Mouse (Mus musculus): ENCODE results near the gene Brsk1. TPM values are rescaled to one million over a fixed set of nuclear protein-coding genes. Genes with fewer than 3 reads are reported as not detected.

Brsk1 gene
- total RNA-seq (2023): not detected

GRCm38 (mm10) chr7:4690387-4690786, at the start of gene Brsk1:
Gene Brsk1 (plus strand): TSS chr7:4690604.

DNA sequence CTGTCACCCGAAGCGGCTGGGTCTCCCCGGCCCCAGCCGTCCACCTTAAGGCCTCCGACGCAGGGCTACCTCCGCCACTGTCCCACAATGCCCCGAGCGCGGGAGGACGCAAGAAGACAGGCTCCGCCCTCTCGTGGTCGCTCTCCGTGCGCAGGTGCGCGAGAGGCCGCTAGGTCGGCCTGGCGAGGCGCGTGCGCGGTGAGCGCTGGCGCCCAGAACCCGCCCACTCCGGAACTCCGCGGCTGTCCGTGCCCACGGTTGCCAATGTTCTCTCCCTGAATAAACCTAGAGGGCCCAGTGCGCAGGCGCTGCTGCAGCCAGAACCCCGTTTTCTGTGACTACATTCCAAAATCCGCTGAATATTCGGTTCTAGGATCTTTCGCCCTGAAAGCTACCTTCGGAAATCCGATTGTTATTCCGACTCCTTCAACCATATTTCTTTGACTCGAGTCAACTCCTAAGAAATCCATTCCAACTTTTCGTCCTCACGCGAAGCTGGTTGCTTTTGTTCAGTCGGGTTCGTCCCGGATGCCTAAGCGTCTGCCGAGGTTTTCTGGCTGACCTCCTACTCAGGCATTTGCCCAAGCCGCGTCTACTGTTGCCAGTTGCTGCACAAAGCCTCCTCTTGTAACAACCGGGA, 31.4 kb upstream of the Brsk1 start, which contains the start of gene Ppp6r1:
Ppp6r1 (minus strand) TSS at position 108 of the 640 bp plus-strand sequence.

DNA sequence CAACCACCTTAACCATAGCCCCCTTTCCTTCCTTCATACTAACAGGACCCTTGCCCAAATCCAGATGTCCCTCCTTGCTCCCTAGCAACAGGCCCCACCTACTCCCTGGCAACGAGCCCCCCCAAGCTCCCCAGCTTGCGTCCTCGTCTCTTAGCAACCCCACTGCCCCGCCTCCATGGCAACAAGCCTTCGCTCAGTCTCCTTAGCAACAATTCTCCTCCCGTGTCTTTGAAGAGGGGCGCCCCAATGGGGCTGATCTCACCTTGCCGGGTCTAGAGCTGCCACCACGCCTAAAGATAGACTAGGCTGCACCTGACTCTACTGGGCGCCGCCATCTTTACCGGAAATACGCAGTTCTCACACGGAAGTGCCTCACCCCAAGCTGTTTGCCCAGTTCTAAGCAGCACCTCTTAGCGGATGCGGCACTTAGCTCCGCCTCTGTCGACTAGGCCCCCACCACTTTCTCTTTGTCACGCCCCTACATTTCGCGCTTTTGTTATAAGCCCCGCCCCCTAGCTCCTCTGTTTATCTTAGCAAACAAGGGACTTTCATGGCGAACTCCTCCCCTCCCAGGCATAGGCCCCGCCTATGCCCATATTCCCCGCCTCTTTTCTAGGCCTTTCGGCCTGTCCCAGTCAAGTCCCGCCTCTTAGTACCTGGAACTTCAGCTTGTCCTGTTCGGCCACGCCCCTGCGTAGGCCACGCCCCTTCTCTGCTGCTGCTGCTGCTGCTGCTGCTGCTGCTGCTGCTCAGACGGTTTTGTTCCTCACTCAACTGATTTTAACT, 5.6 kb upstream of the Brsk1 start, which contains the start of gene Hspbp1:
Hspbp1 (minus strand) TSS at position 437 of the 786 bp plus-strand sequence.

GRCm38 (mm10) chr7:4725169-4725568, 34.8 kb downstream of the Brsk1 start, which contains the start of gene Tmem150b:
Gene Tmem150b (minus strand): TSS chr7:4725249.

GRCm38 (mm10) chr7:4739544-4740275, 49.3 kb downstream of the Brsk1 start, which contains the start of gene Kmt5c:
Gene Kmt5c (plus strand): TSS chr7:4740115.

GRCm38 (mm10) chr7:4752821-4753570, 62.6 kb downstream of the Brsk1 start, which contains the start of gene Cox6b2:
Gene Cox6b2 (minus strand): TSS chr7:4753094.

Other genes starting within 250 kb of the Brsk1 start
- 10.8 TPM for gene Rdh13, start 245.0 kb upstream of the Brsk1 start, total RNA-seq (2023)
- gene Eps8l1, start 229.9 kb upstream of the Brsk1 start, total RNA-seq (2023): 18.9 TPM
- gene Ppp1r12c, start 188.9 kb upstream of the Brsk1 start, total RNA-seq (2023): 279 TPM
- 5.2 TPM for gene Tnnt1, start 174.2 kb upstream of the Brsk1 start, total RNA-seq (2023)
- gene Tnni3, start 166.4 kb upstream of the Brsk1 start, total RNA-seq (2023): not detected
- not detected for gene Dnaaf3, start 158.2 kb upstream of the Brsk1 start, total RNA-seq (2023)
- gene Syt5, start 143.1 kb upstream of the Brsk1 start, total RNA-seq (2023): not detected
- 0.33 TPM for gene Ptprh, start 86.6 kb upstream of the Brsk1 start, total RNA-seq (2023)
- gene Tmem86b, start 59.2 kb upstream of the Brsk1 start, total RNA-seq (2023): 59.6 TPM
- 282 TPM for gene Ppp6r1, start 31.6 kb upstream of the Brsk1 start, total RNA-seq (2023)
- gene Hspbp1, start 5.5 kb upstream of the Brsk1 start, total RNA-seq (2023): 76.6 TPM
- not detected for gene Tmem150b, start 34.6 kb downstream of the Brsk1 start, total RNA-seq (2023)
- 70.4 TPM for gene Kmt5c, start 49.5 kb downstream of the Brsk1 start, total RNA-seq (2023)
- gene Cox6b2, start 62.5 kb downstream of the Brsk1 start, total RNA-seq (2023): 4.6 TPM
- not detected for gene Fam71e2, start 80.7 kb downstream of the Brsk1 start, total RNA-seq (2023)
- gene Il11, start 92.3 kb downstream of the Brsk1 start, total RNA-seq (2023): not detected
- gene Tmem190, start 92.3 kb downstream of the Brsk1 start, total RNA-seq (2023): not detected
- 2.7 TPM for gene Tmem238, start 99.1 kb downstream of the Brsk1 start, total RNA-seq (2023)
- gene Rpl28, start 102.3 kb downstream of the Brsk1 start, total RNA-seq (2023): 2,201 TPM
- gene Ube2s, start 122.0 kb downstream of the Brsk1 start, total RNA-seq (2023): 163 TPM
- gene Shisa7, start 154.1 kb downstream of the Brsk1 start, total RNA-seq (2023): 2.3 TPM
- gene Isoc2b, start 179.7 kb downstream of the Brsk1 start, total RNA-seq (2023): 9.7 TPM
- 13.4 TPM for gene Isoc2a, start 186.5 kb downstream of the Brsk1 start, total RNA-seq (2023)
- gene Gm36210, start 215.9 kb downstream of the Brsk1 start, total RNA-seq (2023): not detected
- 35.2 TPM for gene Zfp628, start 224.6 kb downstream of the Brsk1 start, total RNA-seq (2023)
- 13.9 TPM for gene Nat14, start 231.4 kb downstream of the Brsk1 start, total RNA-seq (2023)
- 0.47 TPM for gene Ssc5d, start 235.2 kb downstream of the Brsk1 start, total RNA-seq (2023)